Mouse (Mus musculus) erythroblast, embryonic 14.5 days (primary cell): ENCODE data around the gene Lbx2.

ENCODE experiments used
- GATA1 ChIP-seq: IDR thresholded peaks from 2 replicates; pipeline ENCODE4 v1.6.1; 2012; ENCODE audit warnings: low read length, inconsistent platforms, mixed read lengths
- TAL1 ChIP-seq: IDR thresholded peaks from 3 replicates; pipeline ENCODE4 v1.6.1; 2012; ENCODE audit warnings: low read length, inconsistent platforms, mixed read lengths

DNA sequence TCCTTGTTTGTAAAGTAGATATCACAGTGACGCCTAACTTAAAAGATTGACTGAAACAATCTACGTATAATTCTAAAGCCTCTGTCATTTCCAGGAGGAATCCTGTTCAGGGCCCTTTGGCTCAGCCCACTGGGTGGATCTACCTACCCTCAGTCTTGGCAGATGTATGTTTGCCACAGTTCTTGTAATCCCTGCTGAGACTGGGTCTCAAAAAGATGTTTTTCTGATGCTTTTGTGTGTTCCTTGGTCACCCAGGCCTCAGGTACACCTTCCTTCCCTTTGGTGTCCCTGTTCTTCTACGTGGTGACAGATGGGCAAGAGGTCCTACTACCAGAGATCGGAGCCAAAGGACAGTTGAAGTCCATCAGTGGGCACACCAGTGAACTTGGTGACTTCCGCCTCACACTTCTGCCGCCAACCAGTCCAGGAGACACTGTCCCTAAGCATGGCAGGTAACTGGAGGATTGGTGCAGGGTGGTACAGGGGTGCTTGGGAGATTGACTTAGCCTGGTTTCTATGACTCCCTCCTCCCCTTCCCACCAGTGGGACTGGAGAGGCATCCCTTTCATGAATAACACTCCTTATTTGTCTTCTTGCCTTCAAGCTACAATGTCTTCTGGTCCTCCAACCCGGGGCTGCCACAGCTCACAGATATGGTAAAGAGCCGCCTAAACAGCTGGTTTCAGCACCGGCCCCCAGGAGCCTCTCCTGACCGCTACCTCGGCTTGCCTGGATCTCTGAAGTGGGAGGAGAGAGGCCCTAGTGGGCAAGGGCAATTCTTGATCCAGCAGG, 30.4 kb downstream of the Lbx2 start:
- TF ChIP-seq TAL1 (no peak), GATA1 (no peak)
